Mouse (Mus musculus): Measurements from ENCODE around the gene Ccdc12.

- TF ChIP-seq EP300 (IDR thresholded peaks at IDR 0.05), result no peak
- TF ChIP-seq CTCF (IDR thresholded peaks at IDR 0.05), result peak; percentile 12
Observed at GRCm38 (mm10) chr9:110696427-110696826, 40.1 kb downstream of the Ccdc12 start.

All from lung, postnatal 0 days (tissue).